Mouse (Mus musculus) liver, postnatal 0 days (tissue): Measurements from ENCODE around the gene Olfr827. TPM values are rescaled to one million over a fixed set of nuclear protein-coding genes. Genes with fewer than 3 reads are reported as not detected.

Experiments
- ATAC-seq: fragments of 200-750 bp; cut with Nextera tagmentation; 2 replicates; pipeline ENCODE4 v1.8.0; 2017; ENCODE audit warnings: mild to moderate bottlenecking, moderate library complexity
- DNase-seq: peaks from one replicate; pipeline ENCODE4 v3.0.0-alpha.2; 2016
- H3K27ac ChIP-seq: fragments of 300-500 bp; sonication (generic); 2 replicates; pipeline ENCODE4 v1.5.1; 2014; ENCODE audit warnings: antibody characterized with exemption, moderate library complexity, mild to moderate bottlenecking, low read depth
- H3K27me3 ChIP-seq: fragments of 300-500 bp; sonication (generic); 2 replicates; pipeline ENCODE4 v1.6.1; 2014; ENCODE audit warnings: low read length, control low read depth, mixed read lengths; ENCODE audit not compliant: insufficient read depth
- H3K36me3 ChIP-seq: fragments of 300-500 bp; sonication (generic); replicated peaks from 2 replicates; pipeline ENCODE4 v1.6.1; 2014; ENCODE audit warnings: mild to moderate bottlenecking, control low read depth, low read length, moderate library complexity, mixed read lengths; ENCODE audit not compliant: insufficient read depth
- H3K4me1 ChIP-seq: fragments of 300-500 bp; sonication (generic); 2 replicates; pipeline ENCODE4 v1.6.1; 2014; ENCODE audit warnings: antibody characterized with exemption, mild to moderate bottlenecking, control low read depth; ENCODE audit not compliant: insufficient read depth
- H3K4me2 ChIP-seq: fragments of 300-500 bp; sonication (generic); 2 replicates; pipeline ENCODE4 v1.6.1; 2014; ENCODE audit warnings: low read depth, mild to moderate bottlenecking, low read length, moderate library complexity, mixed read lengths
- H3K4me3 ChIP-seq: fragments of 300-500 bp; sonication (generic); 2 replicates; pipeline ENCODE4 v1.5.1; 2014; ENCODE audit warnings: low read depth, low read length
- H3K9ac ChIP-seq: fragments of 300-500 bp; sonication (generic); replicated peaks from 2 replicates; pipeline ENCODE4 v1.6.1; 2014; ENCODE audit warnings: mild to moderate bottlenecking, moderate library complexity
- H3K9me3 ChIP-seq: fragments of 300-500 bp; sonication (generic); 2 replicates; pipeline ENCODE4 v1.6.1; 2016; ENCODE audit warnings: mild to moderate bottlenecking, control low read depth, low read length, mixed read lengths
- CTCF ChIP-seq: sonication (generic); IDR thresholded peaks from 2 replicates; pipeline ENCODE4 v1.5.1; 2016; ENCODE audit warnings: antibody characterized with exemption, low read depth
- EP300 ChIP-seq: IDR thresholded peaks from 2 replicates; pipeline ENCODE4 v1.6.1; 2016; ENCODE audit warnings: antibody characterized with exemption, low read depth, mild to moderate bottlenecking
- WGBS: fragments of 180-500 bp; shearing (Covaris S2); extraction: QIAGEN DNeasy Blood & Tissue Kit; methylation state at CpG from one replicate; pipeline ENCODE4 v1.1.7; 2014; ENCODE audit not compliant: insufficient replicate concordance; 5-methylcytosine and 5-hydroxymethylcytosine counted together
- polyA plus RNA-seq: library from polyadenylated mRNA; unstranded; fragments of >200 nt; fragmentation: Nextera tagmentation; extraction: Ambion mirVana; gene quantifications from 2 replicates; pipeline ENCODE4 v1.2.1, GENCODE M21; 2015

Gene Olfr827
- not detected in 2 replicates for polyA plus RNA-seq

- WGBS, result 63% methylated on average over 1 of the region's 1 CpGs
- H3K4me1 ChIP-seq, result no peaks in the 10 kb centered on the region
- ATAC-seq (no peak), DNase-seq (no peak)
- H3K9ac ChIP-seq, result no peak within 1 kb of the TSS
- H3K27me3 ChIP-seq, result no peaks in the 10 kb centered on the region
- H3K9me3 ChIP-seq, result no peaks in the 10 kb centered on the region
- no peaks in the 10 kb centered on the region for H3K36me3 ChIP-seq
- no peak within 1 kb of the TSS for H3K4me3 ChIP-seq
- no peak for TF ChIP-seq CTCF
- no peak for TF ChIP-seq EP300
- H3K4me2 ChIP-seq, result no peak within 1 kb of the TSS
- no peak within 1 kb of the TSS for H3K27ac ChIP-seq
These were observed at the start of gene Olfr827 for GRCm38 (mm10) chr10:130214303-130214702. Gene Olfr827 (minus strand): TSS chr10:130214403.

- H3K4me2 ChIP-seq, result no peak overlapping the region
- H3K27ac ChIP-seq, result no peak overlapping the region
- H3K4me3 ChIP-seq, result no peak overlapping the region
- no peaks in the 10 kb centered on the region for H3K9me3 ChIP-seq
- H3K36me3 ChIP-seq, result no peaks in the 10 kb centered on the region
- ATAC-seq, result no peak
- WGBS, result 71% methylated on average over 4 of the region's 4 CpGs
- TF ChIP-seq CTCF, result no peak
- TF ChIP-seq EP300, result no peak
- DNase-seq, result no peak
- no peaks in the 10 kb centered on the region for H3K27me3 ChIP-seq
- no peak overlapping the region for H3K9ac ChIP-seq
- no peaks in the 10 kb centered on the region for H3K4me1 ChIP-seq
These were observed 49.0 kb upstream of the Olfr827 start for GRCm38 (mm10) chr10:130263203-130263602.

GRCm38 (mm10) chr10:130259483-130259882 lies 45.3 kb upstream of the Olfr827 start:
- TF ChIP-seq EP300 (no peak), CTCF (no peak)
- Histone ChIP-seq H3K36me3 (no peaks in the 10 kb centered on the region), H3K4me1 (no peaks in the 10 kb centered on the region), H3K9me3 (no peaks in the 10 kb centered on the region), H3K9ac (no peak overlapping the region), H3K27ac (no peak overlapping the region), H3K4me3 (no peak overlapping the region), H3K4me2 (no peak overlapping the region), H3K27me3 (no peaks in the 10 kb centered on the region)
- DNase-seq (no peak), ATAC-seq (no peak)
- 67% methylated on average over 1 of the region's 1 CpGs for WGBS

- Histone ChIP-seq H3K9ac (no peak overlapping the region), H3K27me3 (no peaks in the 10 kb centered on the region), H3K4me2 (no peak overlapping the region), H3K4me1 (no peaks in the 10 kb centered on the region), H3K4me3 (no peak overlapping the region), H3K9me3 (no peaks in the 10 kb centered on the region), H3K27ac (no peak overlapping the region), H3K36me3 (no peaks in the 10 kb centered on the region)
- no peak for ATAC-seq
- 4% methylated on average over 2 of the region's 2 CpGs for WGBS
- TF ChIP-seq EP300 (no peak), CTCF (no peak)
- DNase-seq, result no peak
These were observed 30.1 kb upstream of the Olfr827 start for GRCm38 (mm10) chr10:130244271-130244670.

GRCm38 (mm10) chr10:130238318-130239209 lies 24.4 kb upstream of the Olfr827 start:
- TF ChIP-seq EP300, result no peak
- no peak for TF ChIP-seq CTCF
- Histone ChIP-seq H3K4me3 (no peak overlapping the region), H3K4me2 (no peak overlapping the region), H3K9ac (no peak overlapping the region), H3K27ac (no peak overlapping the region), H3K36me3 (no peaks in the 10 kb centered on the region), H3K4me1 (no peaks in the 10 kb centered on the region), H3K27me3 (no peaks in the 10 kb centered on the region), H3K9me3 (no peaks in the 10 kb centered on the region)
- DNase-seq, result no peak
- 56% methylated on average over 2 of the region's 2 CpGs for WGBS
- no peak for ATAC-seq

GRCm38 (mm10) chr10:130234576-130234975 lies 20.4 kb upstream of the Olfr827 start:
- no peaks in the 10 kb centered on the region for H3K36me3 ChIP-seq
- no peak overlapping the region for H3K4me3 ChIP-seq
- no peaks in the 10 kb centered on the region for H3K4me1 ChIP-seq
- H3K4me2 ChIP-seq, result no peak overlapping the region
- 28% methylated on average over 1 of the region's 1 CpGs for WGBS
- ATAC-seq, result no peak
- no peaks in the 10 kb centered on the region for H3K9me3 ChIP-seq
- no peaks in the 10 kb centered on the region for H3K27me3 ChIP-seq
- H3K9ac ChIP-seq, result no peak overlapping the region
- no peak for DNase-seq
- no peak overlapping the region for H3K27ac ChIP-seq
- TF ChIP-seq CTCF (no peak), EP300 (no peak)
